Mouse (Mus musculus) hindbrain, embryonic 11.5 days (tissue): ENCODE results near the gene Pkd1. TPM values are rescaled to one million over a fixed set of nuclear protein-coding genes. Genes with fewer than 3 reads are reported as not detected.

Source experiments
- ATAC-seq: fragments of 200-750 bp; cut with Nextera tagmentation; 2 replicates; pipeline ENCODE4 v1.8.0; 2017; ENCODE audit warnings: mild to moderate bottlenecking, moderate TSS enrichment, moderate library complexity; ENCODE audit not compliant: low FRiP score
- DNase-seq: peaks from one replicate; pipeline ENCODE4 v3.0.0-alpha.2; 2015; ENCODE audit warnings: low spot score
- H3K27ac ChIP-seq: fragments of 300-500 bp; sonication (generic); 2 replicates; pipeline ENCODE4 v1.5.1; 2014; ENCODE audit warnings: mild to moderate bottlenecking, low read depth, low read length
- H3K27me3 ChIP-seq: fragments of 300-500 bp; sonication (generic); 2 replicates; pipeline ENCODE4 v1.6.1; 2014; ENCODE audit warnings: mild to moderate bottlenecking, low read length, moderate library complexity, mixed read lengths; ENCODE audit not compliant: control insufficient read depth, insufficient read depth
- H3K36me3 ChIP-seq: fragments of 300-500 bp; sonication (generic); 2 replicates; pipeline ENCODE4 v1.6.1; 2014; ENCODE audit warnings: mild to moderate bottlenecking, low read length, moderate library complexity, mixed read lengths; ENCODE audit not compliant: control insufficient read depth, insufficient read depth
- H3K4me1 ChIP-seq: fragments of 300-500 bp; sonication (generic); replicated peaks from 2 replicates; pipeline ENCODE4 v1.6.1; 2014; ENCODE audit warnings: low read length, mixed read lengths; ENCODE audit not compliant: control insufficient read depth, insufficient read depth
- H3K4me2 ChIP-seq: fragments of 300-500 bp; sonication (generic); replicated peaks from 2 replicates; pipeline ENCODE4 v1.6.1; 2014; ENCODE audit warnings: mild to moderate bottlenecking, low read depth, low read length
- H3K4me3 ChIP-seq: fragments of 300-500 bp; sonication (generic); 2 replicates; pipeline ENCODE4 v1.5.1; 2014; ENCODE audit warnings: low read depth, low read length
- H3K9ac ChIP-seq: fragments of 300-500 bp; sonication (generic); 2 replicates; pipeline ENCODE4 v1.6.1; 2014; ENCODE audit warnings: low read depth, low read length
- H3K9me3 ChIP-seq: fragments of 300-500 bp; sonication (generic); 2 replicates; pipeline ENCODE4 v1.6.1; 2016; ENCODE audit warnings: low read length; ENCODE audit not compliant: control insufficient read depth
- WGBS: fragments of 180-500 bp; shearing (Covaris S2); extraction: QIAGEN DNeasy Blood & Tissue Kit; methylation state at CpG from one replicate; pipeline ENCODE4 v1.1.7; 2014; 5-methylcytosine and 5-hydroxymethylcytosine counted together
- polyA plus RNA-seq: library from polyadenylated mRNA; unstranded; fragments of >200 nt; fragmentation: Nextera tagmentation; extraction: Ambion mirVana; gene quantifications from 2 replicates; pipeline ENCODE4 v1.2.1, GENCODE M21; 2014

Pkd1 gene
- polyA plus RNA-seq, 1 experiment from 2014 or later, result 22.2 TPM

DNA sequence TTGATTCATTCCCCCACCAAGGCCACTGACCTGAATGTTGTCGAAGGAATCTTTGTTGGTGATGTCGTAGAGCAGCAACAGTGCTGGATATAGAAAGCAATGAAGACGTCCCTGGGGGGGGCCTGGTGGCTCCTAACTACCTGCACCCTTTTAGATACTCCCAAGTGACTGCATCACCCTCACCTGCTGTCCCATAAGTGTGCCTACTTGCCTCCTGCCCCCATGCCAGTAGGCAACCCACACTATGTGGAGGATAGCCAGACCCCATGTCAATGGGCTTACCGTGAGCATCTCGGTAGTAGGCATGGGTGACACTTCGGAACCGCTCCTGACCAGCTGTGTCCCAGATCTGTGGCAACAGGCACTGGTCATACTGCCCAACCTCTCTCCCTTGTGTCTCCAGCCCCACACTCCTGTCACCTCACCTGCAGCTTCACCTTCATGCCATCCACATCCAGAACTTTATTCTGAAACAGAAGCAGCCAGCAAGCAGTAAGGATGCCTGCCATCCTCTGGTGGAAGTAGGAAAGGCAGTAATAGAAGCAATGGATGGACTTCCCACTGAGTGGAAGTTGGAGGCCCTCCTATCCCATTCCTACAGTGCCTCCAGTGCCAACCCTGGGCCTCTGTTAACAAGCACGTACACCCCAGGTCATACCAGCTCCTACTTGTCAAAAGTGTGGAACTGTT is 19.1 kb upstream of the Pkd1 start:
- no peaks in the 10 kb centered on the region for H3K27me3 ChIP-seq
- H3K9ac ChIP-seq, result no peak overlapping the region; the same call in 1 of the 2 replicates
- peak overlapping the region; percentile 83; the same call in 1 of the 2 replicates for H3K4me2 ChIP-seq
- WGBS, result 36% methylated on average over 8 of the region's 8 CpGs
- H3K4me3 ChIP-seq, result peak overlapping the region; percentile 64
- H3K4me1 ChIP-seq, result peaks cover 16% of the 10 kb centered on the region
- no peak for ATAC-seq
- H3K27ac ChIP-seq, result no peak overlapping the region
- no peaks in the 10 kb centered on the region; the same call in 1 of the 2 replicates for H3K36me3 ChIP-seq
- no peaks in the 10 kb centered on the region for H3K9me3 ChIP-seq
- no peak for DNase-seq

DNA sequence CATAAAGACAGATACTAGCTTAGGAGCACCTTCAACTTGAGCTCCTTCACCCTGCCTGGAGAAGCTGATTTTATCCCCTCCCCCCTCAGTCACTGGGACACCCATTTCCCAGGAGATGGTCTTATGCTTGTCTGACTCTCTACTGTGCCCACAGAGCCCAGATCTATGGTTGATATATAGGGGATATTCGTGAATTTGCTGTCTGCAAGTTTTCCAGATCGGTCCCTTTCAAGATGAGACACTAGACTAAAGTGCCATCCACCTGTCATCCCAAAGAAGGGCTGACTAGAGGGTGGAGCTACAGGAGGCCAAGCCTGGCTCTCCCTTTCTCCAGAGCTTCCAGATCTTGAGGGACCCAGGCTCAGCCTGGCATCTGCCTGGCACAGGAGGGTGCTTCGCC is 18.6 kb upstream of the Pkd1 start:
- Histone ChIP-seq H3K4me1 (peaks cover 16% of the 10 kb centered on the region), H3K36me3 (no peaks in the 10 kb centered on the region; the same call in 1 of the 2 replicates), H3K4me2 (no peak overlapping the region), H3K27ac (no peak overlapping the region), H3K4me3 (no peak overlapping the region), H3K9me3 (no peaks in the 10 kb centered on the region), H3K9ac (no peak overlapping the region), H3K27me3 (no peaks in the 10 kb centered on the region)
- ATAC-seq (no peak), DNase-seq (no peak)
- 75% methylated on average over 3 of the region's 3 CpGs for WGBS

DNA sequence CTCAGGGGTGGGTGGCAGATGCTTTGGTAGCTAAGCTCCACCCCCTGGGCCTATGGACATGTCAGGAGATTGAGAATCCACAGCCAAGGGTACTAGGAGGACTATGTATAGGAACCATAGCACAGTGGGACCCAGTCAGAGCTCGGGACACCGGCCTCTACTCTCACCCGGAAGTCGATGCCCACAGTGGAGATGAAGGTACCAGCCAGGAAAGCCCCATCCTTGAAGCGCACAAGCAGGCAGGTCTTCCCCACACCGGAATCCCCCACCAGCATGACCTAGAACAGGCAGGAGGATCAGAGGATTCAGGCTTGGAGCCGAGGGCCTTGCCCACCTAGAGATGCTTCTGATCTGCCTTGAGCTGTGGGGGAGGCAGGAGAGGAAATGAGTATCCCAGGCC is 17.6 kb upstream of the Pkd1 start:
- H3K9me3 ChIP-seq, result no peaks in the 10 kb centered on the region
- 76% methylated on average over 7 of the region's 7 CpGs for WGBS
- no peak overlapping the region for H3K27ac ChIP-seq
- peaks cover 10% of the 10 kb centered on the region for H3K4me1 ChIP-seq
- H3K9ac ChIP-seq, result peak overlapping the region; percentile 20; the same call in 1 of the 2 replicates
- no peak overlapping the region for H3K4me2 ChIP-seq
- H3K27me3 ChIP-seq, result no peaks in the 10 kb centered on the region
- ATAC-seq (no peak), DNase-seq (no peak)
- H3K4me3 ChIP-seq, result no peak overlapping the region
- H3K36me3 ChIP-seq, result no peaks in the 10 kb centered on the region; the same call in 1 of the 2 replicates

DNA sequence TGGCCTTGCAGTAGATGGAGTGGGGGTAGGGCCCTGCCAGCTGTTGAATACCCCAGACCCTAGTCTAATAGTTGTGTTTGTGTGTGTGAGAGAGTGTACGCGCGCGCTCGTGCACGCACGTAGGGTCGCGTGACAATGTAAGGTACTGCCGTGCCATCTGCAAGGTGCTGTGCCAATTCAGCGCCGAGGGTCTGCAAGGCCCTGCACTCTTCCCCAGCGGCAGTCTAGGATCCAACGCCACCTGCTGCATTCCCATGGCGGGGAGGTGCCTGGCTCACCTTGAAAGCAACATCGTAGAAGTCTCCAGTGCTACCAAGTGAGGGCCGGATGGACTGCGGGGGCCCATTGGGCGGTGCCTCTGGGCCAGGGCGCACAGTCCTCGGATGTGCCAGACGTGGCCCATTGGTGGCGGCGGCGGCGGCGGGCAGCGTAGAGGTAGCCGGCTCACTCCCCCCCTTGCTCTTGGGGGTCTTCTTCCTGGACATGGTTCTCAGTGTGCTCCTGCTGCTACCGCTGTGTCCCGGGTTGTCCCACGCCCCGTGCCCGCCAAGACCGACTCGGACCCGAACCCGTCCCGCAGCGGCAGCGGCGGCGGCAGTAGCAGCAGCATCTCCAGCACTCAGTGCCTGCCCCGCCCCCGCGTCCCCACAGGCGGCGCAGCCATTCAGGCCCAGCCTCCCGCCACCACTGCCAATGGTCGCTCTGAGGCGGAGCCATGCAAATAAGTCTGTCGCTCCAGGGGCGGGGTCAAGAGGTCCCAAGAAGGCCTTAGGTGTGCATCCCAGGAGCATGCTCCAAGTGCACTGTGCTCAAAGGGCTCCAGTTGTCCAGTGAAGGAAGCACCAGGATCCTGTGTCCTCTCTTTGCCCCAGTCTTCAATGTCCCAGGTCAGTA is 16.3 kb upstream of the Pkd1 start:
- H3K9me3 ChIP-seq, result no peaks in the 10 kb centered on the region
- H3K4me1 ChIP-seq, result peaks cover 10% of the 10 kb centered on the region
- DNase-seq (peak; percentile 83), ATAC-seq (peak; percentile 58)
- WGBS, result 5% methylated on average over 53 of the region's 53 CpGs
- H3K9ac ChIP-seq, result peak overlapping the region; percentile 45
- no peaks in the 10 kb centered on the region; the same call in 1 of the 2 replicates for H3K36me3 ChIP-seq
- peak overlapping the region; percentile 51 for H3K4me2 ChIP-seq
- H3K27ac ChIP-seq, result no peak overlapping the region
- peak overlapping the region; percentile 18 for H3K4me3 ChIP-seq
- no peaks in the 10 kb centered on the region for H3K27me3 ChIP-seq

DNA sequence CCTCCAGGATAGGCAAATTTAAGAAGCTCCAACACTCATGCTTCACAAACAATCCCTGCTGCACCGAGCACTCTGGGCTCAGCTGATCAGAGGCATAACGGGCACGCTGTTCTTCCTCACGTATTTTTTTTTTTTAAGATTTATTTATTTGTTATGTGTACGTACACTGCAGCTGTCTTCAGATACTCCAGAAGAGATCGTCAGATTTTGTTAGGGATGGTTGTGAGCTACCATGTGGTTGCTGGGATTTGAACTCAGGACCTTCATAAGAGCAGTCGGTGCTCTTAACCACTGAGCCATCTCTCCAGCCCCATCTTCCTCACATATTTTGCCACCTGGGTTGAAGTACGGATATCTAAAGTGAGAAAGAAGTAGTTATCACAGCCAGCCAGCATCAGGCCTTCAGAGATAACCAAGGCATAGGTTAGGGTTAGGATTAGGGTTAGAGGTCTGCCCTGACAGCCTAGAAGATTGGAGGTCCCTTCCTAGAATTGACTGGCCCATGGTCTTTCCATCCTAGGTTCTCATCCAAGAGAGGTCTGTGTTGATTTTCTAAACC is 15.4 kb upstream of the Pkd1 start, which contains the start of gene Rab26:
Gene Rab26, minus strand, starts transcription at position 51 of the 559 bp plus-strand sequence.
- ATAC-seq (no peak), DNase-seq (no peak)
- peaks cover 9% of the 10 kb centered on the region for H3K4me1 ChIP-seq
- peak within 1 kb of the TSS; percentile 51 for H3K4me2 ChIP-seq
- no peak within 1 kb of the TSS for H3K27ac ChIP-seq
- peak within 1 kb of the TSS; percentile 45 for H3K9ac ChIP-seq
- H3K36me3 ChIP-seq, result no peaks in the 10 kb centered on the region; the same call in 1 of the 2 replicates
- peak within 1 kb of the TSS; percentile 18 for H3K4me3 ChIP-seq
- H3K27me3 ChIP-seq, result no peaks in the 10 kb centered on the region
- 91% methylated on average over 8 of the region's 8 CpGs for WGBS
- H3K9me3 ChIP-seq, result no peaks in the 10 kb centered on the region

DNA sequence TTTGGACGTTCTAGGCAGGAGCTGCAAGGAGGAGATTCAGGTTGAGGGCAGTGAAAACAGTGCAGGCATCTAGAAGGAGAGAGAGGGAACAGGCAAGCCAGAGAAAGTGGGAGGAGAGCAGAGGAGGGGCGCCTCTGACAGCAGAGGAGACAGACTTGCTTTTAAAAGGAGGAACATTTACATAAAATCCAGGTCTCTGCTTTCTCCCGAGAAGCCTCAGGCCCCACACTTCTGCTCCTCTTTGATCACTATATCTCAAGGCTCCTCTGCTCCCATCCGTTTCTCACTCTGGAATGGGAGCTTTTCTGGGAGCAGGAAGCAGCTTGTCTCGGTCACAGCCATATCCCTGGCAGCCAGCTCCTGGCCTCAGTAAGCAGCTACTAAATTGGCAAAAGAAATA is 14.3 kb upstream of the Pkd1 start:
- H3K27me3 ChIP-seq, result no peaks in the 10 kb centered on the region
- H3K9me3 ChIP-seq, result no peaks in the 10 kb centered on the region
- H3K4me3 ChIP-seq, result no peak overlapping the region
- no peak overlapping the region for H3K4me2 ChIP-seq
- no peak for ATAC-seq
- no peaks in the 10 kb centered on the region; the same call in 1 of the 2 replicates for H3K36me3 ChIP-seq
- no peak for DNase-seq
- peaks cover 5% of the 10 kb centered on the region for H3K4me1 ChIP-seq
- H3K27ac ChIP-seq, result no peak overlapping the region
- WGBS, result 48% methylated on average over 5 of the region's 5 CpGs
- H3K9ac ChIP-seq, result no peak overlapping the region

DNA sequence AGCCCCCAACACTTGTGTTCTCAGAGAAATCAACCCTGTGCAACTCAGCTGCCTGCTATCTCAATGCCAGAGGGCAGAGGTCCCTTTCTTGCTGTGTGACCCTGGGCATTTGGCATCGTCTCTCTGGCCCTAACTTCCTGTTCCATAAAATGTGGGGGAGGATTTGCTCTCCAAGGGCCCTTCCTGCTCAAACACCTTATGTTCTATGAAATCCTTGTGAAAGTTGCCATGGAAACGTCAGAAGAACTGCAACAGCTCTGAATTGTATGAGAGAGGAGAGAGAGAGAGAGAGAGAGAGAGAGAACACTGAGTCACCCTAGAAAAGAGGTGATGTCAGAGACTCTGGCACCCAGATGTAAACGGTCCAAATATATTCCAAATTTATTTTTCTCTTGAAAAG is 12.1 kb upstream of the Pkd1 start:
- H3K9ac ChIP-seq, result no peak overlapping the region
- no peak overlapping the region for H3K27ac ChIP-seq
- no peak overlapping the region for H3K4me3 ChIP-seq
- 40% methylated on average over 3 of the region's 3 CpGs for WGBS
- no peaks in the 10 kb centered on the region for H3K9me3 ChIP-seq
- ATAC-seq (no peak), DNase-seq (no peak)
- peaks cover 5% of the 10 kb centered on the region for H3K4me1 ChIP-seq
- H3K27me3 ChIP-seq, result no peaks in the 10 kb centered on the region
- no peak overlapping the region for H3K4me2 ChIP-seq
- no peaks in the 10 kb centered on the region for H3K36me3 ChIP-seq

DNA sequence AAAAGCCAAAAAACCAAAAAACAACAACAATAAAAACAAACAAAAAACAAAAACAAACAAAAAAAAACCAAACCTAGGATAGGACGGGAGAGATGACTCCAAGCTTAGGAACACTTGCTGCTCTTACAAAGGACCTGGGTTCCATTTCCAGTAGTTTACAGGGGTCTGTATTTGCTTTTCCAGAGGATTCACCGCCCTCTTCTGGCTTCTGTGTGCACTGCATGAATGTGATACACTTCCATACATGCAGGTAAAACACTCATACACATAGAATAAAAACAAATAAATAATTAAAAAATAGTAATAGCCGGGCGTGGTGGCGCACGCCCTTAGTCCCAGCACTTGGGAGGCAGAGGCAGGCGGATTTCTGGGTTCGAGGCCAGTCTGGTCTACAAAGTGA is 10.7 kb upstream of the Pkd1 start:
- Histone ChIP-seq H3K27ac (no peak overlapping the region), H3K9me3 (no peaks in the 10 kb centered on the region), H3K4me1 (no peaks in the 10 kb centered on the region), H3K4me3 (no peak overlapping the region), H3K4me2 (no peak overlapping the region), H3K36me3 (no peaks in the 10 kb centered on the region), H3K9ac (no peak overlapping the region), H3K27me3 (no peaks in the 10 kb centered on the region)
- 73% methylated on average over 8 of the region's 8 CpGs for WGBS
- DNase-seq (peak; percentile 63), ATAC-seq (no peak)
